Mouse (Mus musculus) heart, embryonic 16.5 days (tissue): ENCODE results near the gene Fkbp9. TPM values are rescaled to one million over a fixed set of nuclear protein-coding genes. Genes with fewer than 3 reads are reported as not detected.

Source experiments
- ATAC-seq: fragments of 200-750 bp; cut with Nextera tagmentation; replicated peaks from 2 replicates; pipeline ENCODE4 v1.8.0; 2017; ENCODE audit warnings: moderate number of reproducible peaks; ENCODE audit not compliant: insufficient read depth, low FRiP score; ENCODE audit errors: extremely low read depth
- H3K27ac ChIP-seq: fragments of 300-500 bp; sonication (generic); 2 replicates; pipeline ENCODE4 v1.5.1; 2014; ENCODE audit warnings: mild to moderate bottlenecking, low read length, control low read depth, moderate library complexity
- H3K27me3 ChIP-seq: fragments of 300-500 bp; sonication (generic); 2 replicates; pipeline ENCODE4 v1.6.1; 2014; ENCODE audit warnings: low read length, mixed read lengths; ENCODE audit not compliant: control insufficient read depth, insufficient read depth
- H3K36me3 ChIP-seq: fragments of 300-500 bp; sonication (generic); 2 replicates; pipeline ENCODE4 v1.6.1; 2014; ENCODE audit not compliant: control insufficient read depth, insufficient read depth
- H3K4me1 ChIP-seq: fragments of 300-500 bp; sonication (generic); 2 replicates; pipeline ENCODE4 v1.6.1; 2014; ENCODE audit warnings: low read length, mixed read lengths; ENCODE audit not compliant: control insufficient read depth, insufficient read depth
- H3K4me2 ChIP-seq: fragments of 300-500 bp; sonication (generic); 2 replicates; pipeline ENCODE4 v1.6.1; 2014; ENCODE audit warnings: low read depth, mild to moderate bottlenecking, control low read depth, low read length
- H3K4me3 ChIP-seq: fragments of 300-500 bp; sonication (generic); 2 replicates; pipeline ENCODE4 v1.5.1; 2014; ENCODE audit warnings: mild to moderate bottlenecking, control low read depth, low read length
- H3K9ac ChIP-seq: fragments of 300-500 bp; sonication (generic); 2 replicates; pipeline ENCODE4 v1.6.1; 2014; ENCODE audit warnings: low read length, control low read depth
- H3K9me3 ChIP-seq: fragments of 300-500 bp; sonication (generic); replicated peaks from 2 replicates; pipeline ENCODE4 v1.6.1; 2016; ENCODE audit warnings: low read length; ENCODE audit not compliant: control insufficient read depth
- WGBS: fragments of 180-500 bp; shearing (Covaris S2); extraction: QIAGEN DNeasy Blood & Tissue Kit; methylation state at CpG from one replicate; pipeline ENCODE4 v1.1.7; 2014; 5-methylcytosine and 5-hydroxymethylcytosine counted together
- polyA plus RNA-seq: library from polyadenylated mRNA; unstranded; fragments of >200 nt; fragmentation: Nextera tagmentation; extraction: Ambion mirVana; gene quantifications from 2 replicates; pipeline ENCODE4 v1.2.1, GENCODE M21; 2015

The Fkbp9 gene
- polyA plus RNA-seq, 1 experiment from 2014 or later: 138 TPM

DNA sequence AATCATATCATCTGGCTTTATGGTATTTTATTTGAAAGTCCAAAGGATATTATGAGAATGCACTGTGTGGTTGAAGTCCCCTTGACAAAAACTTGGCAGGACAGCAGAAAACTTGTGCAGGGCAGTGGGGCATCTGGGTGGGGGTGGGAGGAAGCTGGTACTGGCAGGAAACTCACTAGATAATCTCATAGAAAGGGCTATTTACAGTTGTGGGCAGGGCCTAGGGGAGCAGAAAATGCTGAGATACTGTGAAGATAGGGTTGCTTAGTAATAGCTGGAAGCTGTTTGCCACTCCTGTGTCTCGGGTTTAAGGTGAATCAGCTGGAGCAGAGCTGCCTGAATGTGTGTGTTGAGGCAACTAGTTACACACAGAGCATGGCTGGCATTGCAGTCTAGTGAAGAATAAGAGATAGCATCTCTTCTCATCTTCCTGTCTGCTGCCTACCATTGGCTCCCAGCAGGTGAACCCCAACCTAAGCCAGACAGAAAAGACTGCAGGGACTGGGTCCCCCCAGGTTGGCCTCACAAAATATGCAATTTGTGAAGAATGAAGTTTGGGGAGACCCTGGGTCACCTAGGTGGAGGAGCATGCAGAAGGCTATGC is 47.6 kb downstream of the Fkbp9 start:
- peak; percentile 83 for ATAC-seq
- H3K4me3 ChIP-seq: no peak overlapping the region
- H3K36me3 ChIP-seq: peaks cover 29% of the 10 kb centered on the region
- 4% methylated on average over 1 of the region's 1 CpGs for WGBS
- H3K27me3 ChIP-seq: no peaks in the 10 kb centered on the region
- no peak overlapping the region for H3K9ac ChIP-seq
- H3K9me3 ChIP-seq: no peaks in the 10 kb centered on the region
- peaks cover 16% of the 10 kb centered on the region for H3K4me1 ChIP-seq
- H3K4me2 ChIP-seq: no peak overlapping the region
- peak overlapping the region; percentile 80 for H3K27ac ChIP-seq

DNA sequence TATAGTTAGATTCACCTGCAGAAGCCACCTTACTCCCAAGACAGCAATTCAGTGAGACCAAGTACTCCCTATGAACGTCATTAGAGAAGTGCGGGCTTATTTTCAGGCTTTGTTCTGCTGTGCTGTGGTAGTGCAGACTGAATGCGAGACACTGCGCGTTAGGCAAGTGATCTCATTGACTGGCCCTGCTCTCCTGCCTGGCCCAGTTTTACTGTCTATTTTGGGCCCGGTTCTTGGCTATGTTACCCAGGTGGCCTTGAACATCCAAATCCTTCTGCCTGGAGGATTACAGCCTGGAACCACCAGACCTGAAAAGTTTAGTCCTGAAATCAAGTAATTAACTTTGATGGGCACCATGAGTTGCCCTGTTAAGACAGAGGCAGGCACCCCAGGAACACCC is 56.7 kb downstream of the Fkbp9 start:
- H3K27ac ChIP-seq: no peak overlapping the region
- WGBS: 91% methylated on average over 6 of the region's 6 CpGs
- no peak overlapping the region for H3K9ac ChIP-seq
- no peak for ATAC-seq
- H3K4me2 ChIP-seq: no peak overlapping the region
- H3K36me3 ChIP-seq: peaks cover 45% of the 10 kb centered on the region
- H3K4me3 ChIP-seq: no peak overlapping the region
- H3K27me3 ChIP-seq: no peaks in the 10 kb centered on the region
- no peaks in the 10 kb centered on the region for H3K9me3 ChIP-seq
- H3K4me1 ChIP-seq: no peaks in the 10 kb centered on the region

DNA sequence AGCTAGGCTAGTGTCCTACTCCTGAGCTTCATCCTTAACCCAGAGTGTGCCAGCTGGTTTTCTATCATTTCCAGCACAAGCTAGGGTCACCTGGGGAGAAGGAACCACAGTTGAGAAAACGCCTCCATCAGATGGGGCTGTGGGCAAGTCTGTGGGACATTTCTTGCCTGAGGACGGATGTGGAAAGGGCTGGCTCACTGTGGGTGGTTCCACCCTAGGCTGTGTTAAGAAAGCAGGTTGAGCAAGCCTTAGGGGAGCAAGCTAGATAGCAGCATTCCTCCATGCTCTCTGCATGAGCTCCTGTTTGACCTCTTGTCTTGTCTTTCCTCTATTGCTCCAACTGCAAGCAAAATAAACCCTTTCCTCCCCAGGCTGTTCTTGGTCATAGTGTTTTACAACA is 58.9 kb downstream of the Fkbp9 start:
- Histone ChIP-seq H3K4me2 (no peak overlapping the region), H3K27me3 (no peaks in the 10 kb centered on the region), H3K9me3 (no peaks in the 10 kb centered on the region), H3K4me1 (no peaks in the 10 kb centered on the region), H3K27ac (no peak overlapping the region), H3K4me3 (no peak overlapping the region), H3K36me3 (peaks cover 40% of the 10 kb centered on the region), H3K9ac (no peak overlapping the region)
- 88% methylated on average over 2 of the region's 2 CpGs for WGBS
- ATAC-seq: no peak

DNA sequence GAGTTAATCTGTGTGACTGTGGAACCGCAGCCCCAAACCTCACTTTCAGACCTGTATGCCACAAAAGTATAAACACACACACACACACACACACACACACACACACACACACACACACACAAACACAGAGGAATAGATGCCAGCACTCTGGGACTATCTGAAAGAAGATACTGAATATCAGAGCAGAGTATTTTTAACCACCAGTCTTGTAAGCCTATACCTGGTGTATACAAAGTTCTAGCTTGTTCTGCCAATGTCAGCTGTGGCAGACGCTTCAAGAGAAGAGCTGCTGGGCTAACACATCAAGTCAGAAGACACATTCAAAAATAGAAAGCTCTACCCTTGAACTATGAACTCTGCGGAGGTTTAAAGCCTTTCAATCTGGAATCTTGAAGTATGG is 67.7 kb downstream of the Fkbp9 start:
- peak overlapping the region; percentile 52 for H3K4me2 ChIP-seq
- H3K27me3 ChIP-seq: no peaks in the 10 kb centered on the region
- no peaks in the 10 kb centered on the region for H3K36me3 ChIP-seq
- WGBS: 49% methylated on average over 3 of the region's 3 CpGs
- peaks cover 38% of the 10 kb centered on the region for H3K4me1 ChIP-seq
- peak overlapping the region; percentile 34 for H3K4me3 ChIP-seq
- H3K9me3 ChIP-seq: no peaks in the 10 kb centered on the region
- H3K9ac ChIP-seq: peak overlapping the region; percentile 20; the same call in 1 of the 2 replicates
- 0 out of 2 replicates have a peak, but pooled peaks have one; percentile 35 for ATAC-seq
- H3K27ac ChIP-seq: peak overlapping the region; percentile 84

DNA sequence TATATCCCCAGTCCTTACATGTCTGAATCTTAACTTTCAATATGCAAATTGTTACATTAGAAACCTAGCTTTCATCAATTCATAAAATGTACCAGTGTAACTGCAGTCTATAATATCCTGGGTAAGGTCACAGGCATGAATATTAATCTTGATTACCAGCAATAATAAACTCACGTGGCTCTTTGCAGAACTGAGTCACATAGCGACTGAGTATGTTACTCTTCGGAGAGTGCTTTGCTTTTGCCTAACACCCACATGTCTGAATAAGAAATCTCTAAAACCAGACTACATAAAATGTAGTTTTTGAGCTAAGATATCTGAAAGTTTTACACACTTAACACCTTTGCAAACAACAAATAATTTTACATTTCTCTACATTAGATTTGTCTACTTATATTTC is 69.5 kb downstream of the Fkbp9 start:
- peaks cover 45% of the 10 kb centered on the region for H3K4me1 ChIP-seq
- H3K9ac ChIP-seq: peak overlapping the region; percentile 54
- H3K27ac ChIP-seq: peak overlapping the region; percentile 81; the same call in 1 of the 2 replicates

DNA sequence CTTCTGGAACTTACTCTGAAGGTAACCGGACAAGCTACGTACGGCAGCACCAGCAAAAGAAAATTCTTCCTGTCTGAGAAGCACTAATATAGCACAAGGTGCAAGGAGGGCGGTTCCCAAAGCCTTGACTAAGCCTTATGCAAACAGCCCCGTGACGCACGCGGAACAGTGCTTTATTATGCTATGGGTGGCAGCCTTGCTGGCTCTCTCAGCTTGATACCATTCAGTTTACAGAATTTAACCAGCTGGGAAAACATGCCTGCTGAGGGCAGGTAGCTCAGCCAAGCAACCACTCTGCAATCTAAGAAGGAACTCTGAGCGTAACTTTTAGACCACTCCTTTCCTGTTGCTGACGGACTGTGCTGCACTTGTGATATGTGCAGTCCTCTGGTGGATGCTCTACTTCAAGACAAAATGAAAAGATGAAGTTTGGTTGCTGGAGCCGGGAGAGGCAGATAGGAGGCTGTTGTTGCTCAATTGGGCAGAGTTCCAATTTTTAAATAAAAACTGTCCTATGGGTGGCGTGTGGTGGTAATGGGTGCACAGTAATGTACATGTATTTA is 70.0 kb downstream of the Fkbp9 start:
- 15% methylated on average over 12 of the region's 12 CpGs for WGBS
- Histone ChIP-seq H3K4me3 (peak overlapping the region; percentile 53), H3K9me3 (no peaks in the 10 kb centered on the region), H3K27me3 (no peaks in the 10 kb centered on the region), H3K9ac (peak overlapping the region; percentile 54), H3K27ac (peak overlapping the region; percentile 81), H3K4me2 (peak overlapping the region; percentile 66), H3K4me1 (peaks cover 47% of the 10 kb centered on the region), H3K36me3 (no peaks in the 10 kb centered on the region)
- ATAC-seq: peak; percentile 65

More for the DNA sequence above, 69.5 kb downstream of the Fkbp9 start:
- Histone ChIP-seq H3K27me3 (no peaks in the 10 kb centered on the region), H3K9me3 (no peaks in the 10 kb centered on the region), H3K4me3 (peak overlapping the region; percentile 53), H3K4me2 (peak overlapping the region; percentile 66), H3K36me3 (no peaks in the 10 kb centered on the region)
- 46% methylated on average over 3 of the region's 3 CpGs for WGBS
- no peak for ATAC-seq

DNA sequence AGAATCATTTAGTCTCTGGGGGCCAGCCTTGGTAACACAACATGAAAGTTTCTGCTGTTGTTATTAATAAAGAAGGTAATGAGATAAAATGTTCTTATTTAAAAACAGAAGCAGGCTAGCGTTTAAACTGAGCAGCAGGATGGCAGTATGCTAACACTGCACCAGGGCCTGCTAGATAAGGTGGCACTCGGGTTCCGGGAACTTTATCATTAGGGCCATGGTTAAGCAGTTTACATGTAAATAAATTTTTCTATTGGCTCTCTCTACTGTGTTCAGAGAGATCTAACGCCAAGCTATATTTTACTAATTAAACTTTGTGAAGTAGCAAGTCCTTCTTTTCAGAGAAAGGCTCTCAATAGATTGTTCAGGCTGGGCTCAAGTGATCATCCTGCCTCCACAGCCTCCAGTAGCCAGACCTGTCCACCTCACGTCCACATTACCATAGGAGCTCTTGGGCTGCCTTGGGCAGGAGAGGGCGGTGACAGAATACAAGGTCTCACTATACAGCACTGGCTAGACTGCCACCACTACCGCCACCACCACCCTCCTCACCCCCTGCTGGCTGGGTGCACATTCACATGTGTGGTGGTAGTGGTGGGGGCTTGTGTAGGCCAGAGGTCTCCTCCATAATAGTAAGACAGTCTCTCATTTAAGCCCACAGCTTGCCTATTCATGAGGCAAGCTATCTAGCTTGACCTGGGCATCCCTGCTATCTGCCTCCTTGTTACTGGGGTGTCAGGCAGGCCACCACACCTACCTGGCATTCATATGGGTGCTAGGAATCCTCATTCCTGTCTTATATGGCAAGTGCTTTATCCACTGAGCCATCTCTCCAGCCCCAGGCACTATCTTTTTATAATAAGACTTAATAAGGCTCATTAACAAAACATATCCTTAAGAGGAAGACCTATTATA is 71.0 kb downstream of the Fkbp9 start:
- H3K4me2 ChIP-seq: no peak overlapping the region

DNA sequence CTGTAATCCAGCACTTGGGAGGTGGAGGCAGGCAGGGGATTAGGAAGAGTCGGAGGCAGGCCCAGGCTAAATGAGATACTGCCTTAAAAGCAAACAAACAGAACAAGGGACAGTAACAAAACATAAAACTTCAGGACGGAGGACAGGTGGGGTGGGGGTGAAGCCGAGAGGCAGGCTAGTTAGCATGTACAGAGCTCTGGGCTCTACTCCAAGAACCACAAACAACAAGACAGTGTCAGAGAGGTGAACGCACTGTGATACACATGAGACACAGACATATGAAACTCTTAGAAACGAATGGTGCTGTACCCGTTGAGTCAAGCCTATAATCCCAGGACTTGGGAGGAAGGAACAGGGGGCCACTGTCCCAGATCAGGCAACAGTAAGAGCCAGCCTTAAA is 72.0 kb downstream of the Fkbp9 start:
- H3K9me3 ChIP-seq: no peaks in the 10 kb centered on the region
- H3K4me3 ChIP-seq: no peak overlapping the region
- H3K36me3 ChIP-seq: no peaks in the 10 kb centered on the region
- H3K4me1 ChIP-seq: peaks cover 47% of the 10 kb centered on the region
- peak overlapping the region; percentile 47; the same call in 1 of the 2 replicates for H3K4me2 ChIP-seq
- H3K27me3 ChIP-seq: no peaks in the 10 kb centered on the region
- 21% methylated on average over 6 of the region's 6 CpGs for WGBS
- H3K27ac ChIP-seq: peak overlapping the region; percentile 77
- ATAC-seq: peak; percentile 67
- H3K9ac ChIP-seq: 0 out of 2 replicates have a peak overlapping the region, but pooled peaks have one; percentile 43

More for the DNA sequence above, 71.0 kb downstream of the Fkbp9 start:
- 0 out of 2 replicates have a peak, but pooled peaks have one; percentile 23 for ATAC-seq
- Histone ChIP-seq H3K9me3 (no peaks in the 10 kb centered on the region), H3K4me3 (no peak overlapping the region), H3K4me1 (peaks cover 47% of the 10 kb centered on the region), H3K36me3 (no peaks in the 10 kb centered on the region), H3K27me3 (no peaks in the 10 kb centered on the region), H3K9ac (no peak overlapping the region), H3K27ac (peak overlapping the region; percentile 49)
- 57% methylated on average over 7 of the region's 7 CpGs for WGBS
